Comparison of ENCODE assay signal across 11 mouse cellular contexts in genomic region chrX:152148706-152149105, GRCm38 (mm10). TPM values are rescaled to one million over a fixed set of nuclear protein-coding genes. Genes with fewer than 3 reads are reported as not detected.
DNase-seq lines count a peak whose midpoint lies in the region; ATAC-seq and TF ChIP-seq lines count a peak whose summit lies in the region.
"Had no signal": no experiment of that assay in that cellular context is flagged by ENCODE, and none has a peak within 500 bp of the region (broad histone marks: within the 10 kb centered on the region; RNA-seq: fewer than 3 reads in every experiment).

No protein-coding gene starts in this region.

- TF ChIP-seq CTCF in lung, postnatal 0 days (IDR thresholded peaks at IDR 0.05) = no peak
- TF ChIP-seq CTCF in olfactory bulb, adult 2 months (IDR thresholded peaks at IDR 0.05; ENCODE audit: insufficient read depth, low read depth, low read length) = no peak

- 65% methylated on average over 5 of the region's 5 CpGs for WGBS in heart, embryonic 15.5 days
- WGBS in heart, embryonic 12.5 days = 69% methylated on average over 5 of the region's 5 CpGs
- 53% methylated on average over 5 of the region's 5 CpGs for WGBS in lung, postnatal 0 days
- WGBS in olfactory bulb, adult 2 months = 24% methylated on average over 5 of the region's 5 CpGs
- WGBS in kidney, embryonic 16.5 days = 87% methylated on average over 5 of the region's 5 CpGs

- H3K4me1 ChIP-seq in heart, embryonic 15.5 days (replicated peaks) = peaks cover 21% of the 10 kb centered on the region
- H3K4me1 ChIP-seq in heart, embryonic 12.5 days (replicated peaks) = peaks cover 19% of the 10 kb centered on the region; the same call in 1 of the 2 replicates
- H3K4me1 ChIP-seq in lung, postnatal 0 days (ENCODE audit: insufficient read depth, low read depth, low read length) = no peaks in the 10 kb centered on the region; the same call in 1 of the 2 replicates
- peaks cover 5% of the 10 kb centered on the region for H3K4me1 ChIP-seq in olfactory bulb, adult 2 months (ENCODE audit: control insufficient read depth, insufficient read depth, low read length)
- H3K4me1 ChIP-seq in kidney, embryonic 16.5 days (ENCODE audit: insufficient read depth, low read length) = peaks cover 5% of the 10 kb centered on the region; the same call in 1 of the 2 replicates
- H3K4me1 ChIP-seq: liver, embryonic 15.5 days had no signal

- H3K36me3 ChIP-seq in heart, embryonic 15.5 days = no peaks in the 10 kb centered on the region
- H3K36me3 ChIP-seq in heart, embryonic 12.5 days = no peaks in the 10 kb centered on the region
- no peaks in the 10 kb centered on the region for H3K36me3 ChIP-seq in lung, postnatal 0 days (ENCODE audit: insufficient read depth, low read length)
- no peaks in the 10 kb centered on the region for H3K36me3 ChIP-seq in kidney, embryonic 16.5 days (ENCODE audit: insufficient read depth, low read length)
- H3K36me3 ChIP-seq: liver, embryonic 15.5 days had no signal

- DNase-seq in adrenal gland, postnatal 14 days = peak; percentile 19
- DNase-seq in adrenal gland, postnatal 25 days = no peak
- DNase-seq in lung, postnatal 0 days (ENCODE audit: low spot score) = peak; percentile 19
- DNase-seq in lung, postnatal 25 days (ENCODE audit: low spot score) = no peak
- DNase-seq: kidney, adult 11 months; thymus, postnatal 14 days had no signal

- no peak for TF ChIP-seq EP300 in lung, postnatal 0 days (IDR thresholded peaks at IDR 0.05)

- H3K27ac ChIP-seq in heart, embryonic 15.5 days = peak overlapping the region; percentile 27; the same call in 1 of the 2 replicates
- no peak overlapping the region for H3K27ac ChIP-seq in heart, embryonic 12.5 days (ENCODE audit: poor library complexity, severe bottlenecking)
- H3K27ac ChIP-seq in lung, postnatal 0 days (ENCODE audit: low read length) = no peak overlapping the region
- peak overlapping the region; percentile 51; the same call in 1 of the 2 replicates for H3K27ac ChIP-seq in olfactory bulb, adult 2 months (ENCODE audit: insufficient read depth, low read depth, low read length)
- H3K27ac ChIP-seq in kidney, embryonic 16.5 days (ENCODE audit: low read length) = no peak overlapping the region
- H3K27ac ChIP-seq: liver, embryonic 15.5 days had no signal

- no peaks in the 10 kb centered on the region for H3K9me3 ChIP-seq in heart, embryonic 15.5 days (replicated peaks)
- no peaks in the 10 kb centered on the region for H3K9me3 ChIP-seq in heart, embryonic 12.5 days (replicated peaks)
- H3K9me3 ChIP-seq in lung, postnatal 0 days (ENCODE audit: low read length) = no peaks in the 10 kb centered on the region
- H3K9me3 ChIP-seq in kidney, embryonic 16.5 days (ENCODE audit: low read length) = no peaks in the 10 kb centered on the region
- H3K9me3 ChIP-seq: liver, embryonic 15.5 days had no signal

- H3K4me3 ChIP-seq in heart, embryonic 15.5 days = no peak overlapping the region
- H3K4me3 ChIP-seq in heart, embryonic 12.5 days = no peak overlapping the region
- no peak overlapping the region for H3K4me3 ChIP-seq in lung, postnatal 0 days (ENCODE audit: low read depth, low read length)
- peak overlapping the region; percentile 37 for H3K4me3 ChIP-seq in olfactory bulb, adult 2 months (ENCODE audit: insufficient read depth, low read depth, low read length)
- H3K4me3 ChIP-seq in kidney, embryonic 16.5 days (ENCODE audit: low read length) = no peak overlapping the region
- H3K4me3 ChIP-seq: liver, embryonic 15.5 days had no signal

- no peak overlapping the region; the same call in 1 of the 2 replicates for H3K4me2 ChIP-seq in heart, embryonic 15.5 days
- no peak overlapping the region for H3K4me2 ChIP-seq in heart, embryonic 12.5 days
- no peak overlapping the region for H3K4me2 ChIP-seq in lung, postnatal 0 days (replicated peaks; ENCODE audit: low read depth, low read length)
- no peak overlapping the region for H3K4me2 ChIP-seq in kidney, embryonic 16.5 days (replicated peaks; ENCODE audit: low read depth, low read length)
- H3K4me2 ChIP-seq: liver, embryonic 15.5 days had no signal

- no peak overlapping the region; the same call in 1 of the 2 replicates for H3K9ac ChIP-seq in heart, embryonic 15.5 days
- no peak overlapping the region for H3K9ac ChIP-seq in heart, embryonic 12.5 days
- H3K9ac ChIP-seq in lung, postnatal 0 days (replicated peaks; ENCODE audit: low read depth) = no peak overlapping the region
- H3K9ac ChIP-seq in kidney, embryonic 16.5 days (replicated peaks; ENCODE audit: low read length) = no peak overlapping the region
- H3K9ac ChIP-seq: liver, embryonic 15.5 days had no signal

- ATAC-seq in heart, embryonic 15.5 days (replicated peaks; ENCODE audit: insufficient number of reproducible peaks, insufficient read depth, low FRiP score, low read depth) = no peak
- no peak for ATAC-seq in heart, embryonic 12.5 days (ENCODE audit: insufficient number of reproducible peaks, low FRiP score)
- ATAC-seq in lung, postnatal 0 days = no peak
- no peak for ATAC-seq in kidney, embryonic 16.5 days (ENCODE audit: low FRiP score, low TSS enrichment)

- TF ChIP-seq POLR2A in olfactory bulb, adult 2 months (IDR thresholded peaks at IDR 0.05; ENCODE audit: insufficient read depth, low read depth, low read length) = no peak

- peaks cover 40% of the 10 kb centered on the region for H3K27me3 ChIP-seq in heart, embryonic 15.5 days
- H3K27me3 ChIP-seq in heart, embryonic 12.5 days (replicated peaks) = peaks cover 58% of the 10 kb centered on the region
- no peaks in the 10 kb centered on the region for H3K27me3 ChIP-seq in lung, postnatal 0 days (replicated peaks; ENCODE audit: insufficient read depth, low read length)
- H3K27me3 ChIP-seq in kidney, embryonic 16.5 days (ENCODE audit: insufficient read depth, low read length) = peaks cover 52% of the 10 kb centered on the region

RNA-seq across cellular contexts. Expression of gene Iqsec2, which starts 4.6 kb away (rescaled TPM):
- 26.5 and 27.9 TPM in 2 replicates for total RNA-seq in adrenal gland, postnatal 14 days (2021)
- total RNA-seq in adrenal gland, postnatal 25 days (2021) = 27.6 and 32.0 TPM in 2 replicates
- 39.9 and 44.0 TPM in 2 replicates for polyA plus RNA-seq in heart, embryonic 15.5 days (2015; fragmentation: Nextera tagmentation; extraction: Ambion mirVana)
- 22.1 and 25.0 TPM in 2 replicates for polyA plus RNA-seq in heart, embryonic 12.5 days (2016; fragmentation: Nextera tagmentation; extraction: Ambion mirVana)
- polyA plus RNA-seq in lung, postnatal 0 days (2015; fragmentation: Nextera tagmentation; extraction: Ambion mirVana) = 4.0 and 4.3 TPM in 2 replicates
- polyA plus RNA-seq in olfactory bulb, adult 2 months (2012; ENCODE audit: insufficient read depth, insufficient read length, low replicate concordance, missing spikeins) = not detected in 2 replicates
- 5.3 and 6.7 TPM in 2 replicates for polyA plus RNA-seq in kidney, embryonic 16.5 days (2015; fragmentation: Nextera tagmentation; extraction: Ambion mirVana)

Comparison
In these comparisons a context has a peak if more than half of its experiments do, and no peak if none do; other contexts are left out.
1. DNase-seq: peak in adrenal gland, postnatal 14 days (single experiment) and lung, postnatal 0 days (single experiment); none in adrenal gland, postnatal 25 days (single experiment) and lung, postnatal 25 days (single experiment).
2. H3K27ac ChIP-seq: peak in heart, embryonic 15.5 days (single experiment) and olfactory bulb, adult 2 months (single experiment); none in heart, embryonic 12.5 days (single experiment), lung, postnatal 0 days (single experiment) and kidney, embryonic 16.5 days (single experiment).